Mouse (Mus musculus): ENCODE results near the gene C1ql3.

DNA sequence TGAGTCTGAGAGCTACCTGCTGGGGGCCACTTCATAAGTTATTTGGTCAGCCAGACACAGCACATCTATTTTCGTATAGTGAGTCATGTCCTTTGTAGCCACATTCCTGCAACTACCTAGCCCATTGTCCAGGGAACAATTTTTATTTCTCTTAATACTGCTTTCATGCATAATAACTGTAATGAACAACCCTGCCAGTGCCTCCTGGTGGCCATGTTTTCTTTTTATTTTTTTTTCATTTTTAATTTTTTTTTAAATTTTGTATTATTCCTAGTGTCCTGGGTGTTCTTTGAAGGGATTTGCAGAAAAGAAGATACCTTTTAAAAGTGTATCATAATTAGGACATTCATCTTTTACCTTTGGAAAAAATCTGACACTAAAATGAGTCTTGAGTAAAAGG is 3.2 kb downstream of the C1ql3 start:
- TF ChIP-seq POLR2A (IDR thresholded peaks at IDR 0.05; ENCODE audit: borderline replicate concordance, control insufficient read depth, low read depth, low read length): no peak
- no peak for TF ChIP-seq CTCF (IDR thresholded peaks at IDR 0.05; ENCODE audit: control insufficient read depth, insufficient read depth, low read length)
